Mouse (Mus musculus): ENCODE data around the gene Ift88. TPM values are rescaled to one million over a fixed set of nuclear protein-coding genes. Genes with fewer than 3 reads are reported as not detected.

The Ift88 gene
- polyA plus RNA-seq, 1 experiment = 0.58 TPM

GRCm38 (mm10) chr14:57547062-57547461, 123.2 kb downstream of the Ift88 start:
- Histone ChIP-seq H3K36me3 (ENCODE audit: control insufficient read depth, insufficient read depth, low read length) (peaks cover 7% of the 10 kb centered on the region), H3K27ac (ENCODE audit: insufficient read depth, low read depth, low read length) (no peak overlapping the region), H3K4me1 (ENCODE audit: control insufficient read depth, insufficient read depth, insufficient read length, low read length) (no peaks in the 10 kb centered on the region), H3K27me3 (ENCODE audit: control insufficient read depth, insufficient read depth, low read length) (no peaks in the 10 kb centered on the region), H3K4me3 (ENCODE audit: low read depth, low read length) (no peak overlapping the region)
- TF ChIP-seq CTCF (IDR thresholded peaks at IDR 0.05; ENCODE audit: extremely low read depth, insufficient read length, insufficient replicate concordance, low read depth, low read length) (no peak), POLR2A (IDR thresholded peaks at IDR 0.05; ENCODE audit: low read depth, low read length) (no peak)
- WGBS = 70% methylated on average over 5 of the region's 5 CpGs

- no peak for TF ChIP-seq POLR2A (IDR thresholded peaks at IDR 0.05; ENCODE audit: low read depth, low read length)
- TF ChIP-seq CTCF (IDR thresholded peaks at IDR 0.05; ENCODE audit: extremely low read depth, insufficient read length, insufficient replicate concordance, low read depth, low read length) = no peak
- Histone ChIP-seq H3K4me1 (ENCODE audit: control insufficient read depth, insufficient read depth, insufficient read length, low read length) (no peaks in the 10 kb centered on the region), H3K4me3 (ENCODE audit: low read depth, low read length) (no peak overlapping the region)
These were observed 129.1 kb downstream of the Ift88 start for GRCm38 (mm10) chr14:57552945-57553344.

DNA sequence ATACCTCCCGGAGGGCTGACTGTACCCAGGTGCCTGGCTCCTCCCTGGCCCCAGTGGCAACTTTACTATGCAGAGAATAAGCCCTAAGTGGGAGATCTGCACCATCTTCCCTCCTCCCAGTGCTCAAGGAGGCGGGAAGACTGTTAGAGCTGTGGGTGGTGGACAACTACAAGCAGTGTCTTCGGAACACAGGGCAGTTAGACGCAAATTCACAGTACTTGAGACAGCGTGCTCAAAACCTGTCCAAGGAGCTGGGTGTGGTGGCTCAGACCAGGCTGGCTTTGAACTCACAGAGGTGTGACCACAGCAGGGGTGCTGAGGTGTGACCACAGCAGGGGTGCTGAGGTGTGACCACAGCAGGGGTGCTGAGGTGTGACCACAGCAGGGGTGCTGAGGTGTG, 130.6 kb downstream of the Ift88 start:
- no peak overlapping the region for H3K27ac ChIP-seq (ENCODE audit: insufficient read depth, low read depth, low read length)
- H3K4me1 ChIP-seq (ENCODE audit: control insufficient read depth, insufficient read depth, insufficient read length, low read length) = no peaks in the 10 kb centered on the region
- H3K4me3 ChIP-seq (ENCODE audit: low read depth, low read length) = no peak overlapping the region
- H3K27me3 ChIP-seq (ENCODE audit: control insufficient read depth, insufficient read depth, low read length) = no peaks in the 10 kb centered on the region
- TF ChIP-seq CTCF (IDR thresholded peaks at IDR 0.05; ENCODE audit: extremely low read depth, insufficient read length, insufficient replicate concordance, low read depth, low read length) (no peak), POLR2A (IDR thresholded peaks at IDR 0.05; ENCODE audit: low read depth, low read length) (no peak)
- WGBS = 94% methylated on average over 5 of the region's 5 CpGs
- H3K36me3 ChIP-seq (ENCODE audit: control insufficient read depth, insufficient read depth, low read length) = peaks cover 7% of the 10 kb centered on the region

More at GRCm38 (mm10) chr14:57552945-57553344, 129.1 kb downstream of the Ift88 start:
- H3K36me3 ChIP-seq (ENCODE audit: control insufficient read depth, insufficient read depth, low read length) = peaks cover 7% of the 10 kb centered on the region
- no peak overlapping the region for H3K27ac ChIP-seq (ENCODE audit: insufficient read depth, low read depth, low read length)
- H3K27me3 ChIP-seq (ENCODE audit: control insufficient read depth, insufficient read depth, low read length) = no peaks in the 10 kb centered on the region

DNA sequence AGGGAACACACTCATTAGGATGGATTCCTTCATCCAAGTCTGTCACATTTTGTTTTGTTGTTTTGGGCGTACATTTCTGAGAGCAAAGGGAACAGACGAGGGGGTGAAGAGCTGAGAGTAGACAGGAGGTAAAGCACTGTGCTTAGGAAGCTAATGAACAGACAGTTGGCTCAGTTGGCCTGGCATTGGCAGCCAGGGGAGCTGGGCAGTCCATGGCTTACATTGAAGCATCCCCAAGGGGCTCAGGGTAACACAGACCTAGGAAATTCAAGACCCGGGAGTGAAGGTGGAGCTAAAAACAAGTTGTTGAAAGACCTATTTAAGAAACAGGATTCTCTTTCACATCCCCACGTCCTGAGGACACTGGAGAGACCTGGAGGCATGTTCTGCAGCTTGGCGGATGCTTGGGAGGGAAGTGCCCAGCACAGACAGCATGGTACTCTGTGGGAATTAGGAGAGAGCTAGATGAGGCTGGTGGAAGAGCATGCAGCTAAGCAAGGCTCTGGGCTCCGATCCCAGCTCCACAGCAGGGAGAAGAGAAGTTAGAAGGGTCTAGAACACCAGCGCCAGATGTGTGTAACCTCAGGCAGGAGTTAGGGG, 131.7 kb downstream of the Ift88 start:
- 92% methylated on average over 7 of the region's 7 CpGs for WGBS
- H3K4me1 ChIP-seq (ENCODE audit: control insufficient read depth, insufficient read depth, insufficient read length, low read length) = no peaks in the 10 kb centered on the region
- no peak overlapping the region for H3K27ac ChIP-seq (ENCODE audit: insufficient read depth, low read depth, low read length)
- H3K36me3 ChIP-seq (ENCODE audit: control insufficient read depth, insufficient read depth, low read length) = peaks cover 3% of the 10 kb centered on the region; the same call in 1 of the 2 replicates
- no peak overlapping the region for H3K4me3 ChIP-seq (ENCODE audit: low read depth, low read length)
- TF ChIP-seq POLR2A (IDR thresholded peaks at IDR 0.05; ENCODE audit: low read depth, low read length) (no peak), CTCF (IDR thresholded peaks at IDR 0.05; ENCODE audit: extremely low read depth, insufficient read length, insufficient replicate concordance, low read depth, low read length) (no peak)
- no peaks in the 10 kb centered on the region for H3K27me3 ChIP-seq (ENCODE audit: control insufficient read depth, insufficient read depth, low read length)

GRCm38 (mm10) chr14:57556922-57557321, 133.1 kb downstream of the Ift88 start:
- no peaks in the 10 kb centered on the region for H3K27me3 ChIP-seq (ENCODE audit: control insufficient read depth, insufficient read depth, low read length)
- peaks cover 3% of the 10 kb centered on the region; the same call in 1 of the 2 replicates for H3K36me3 ChIP-seq (ENCODE audit: control insufficient read depth, insufficient read depth, low read length)
- no peak overlapping the region for H3K4me3 ChIP-seq (ENCODE audit: low read depth, low read length)
- WGBS = 95% methylated on average over 1 of the region's 1 CpGs
- no peaks in the 10 kb centered on the region for H3K4me1 ChIP-seq (ENCODE audit: control insufficient read depth, insufficient read depth, insufficient read length, low read length)
- no peak for TF ChIP-seq CTCF (IDR thresholded peaks at IDR 0.05; ENCODE audit: extremely low read depth, insufficient read length, insufficient replicate concordance, low read depth, low read length)
- no peak for TF ChIP-seq POLR2A (IDR thresholded peaks at IDR 0.05; ENCODE audit: low read depth, low read length)
- H3K27ac ChIP-seq (ENCODE audit: insufficient read depth, low read depth, low read length) = no peak overlapping the region

GRCm38 (mm10) chr14:57565626-57566025, 141.8 kb downstream of the Ift88 start:
- no peaks in the 10 kb centered on the region for H3K27me3 ChIP-seq (ENCODE audit: control insufficient read depth, insufficient read depth, low read length)
- peaks cover 2% of the 10 kb centered on the region; the same call in 1 of the 2 replicates for H3K4me1 ChIP-seq (ENCODE audit: control insufficient read depth, insufficient read depth, insufficient read length, low read length)
- H3K4me3 ChIP-seq (ENCODE audit: low read depth, low read length) = no peak overlapping the region
- no peak overlapping the region for H3K27ac ChIP-seq (ENCODE audit: insufficient read depth, low read depth, low read length)
- 85% methylated on average over 6 of the region's 6 CpGs for WGBS
- TF ChIP-seq CTCF (IDR thresholded peaks at IDR 0.05; ENCODE audit: extremely low read depth, insufficient read length, insufficient replicate concordance, low read depth, low read length) (no peak), POLR2A (IDR thresholded peaks at IDR 0.05; ENCODE audit: low read depth, low read length) (no peak)
- no peaks in the 10 kb centered on the region for H3K36me3 ChIP-seq (ENCODE audit: control insufficient read depth, insufficient read depth, low read length)

Other genes starting within 250 kb of the Ift88 start
- gene Cryl1, start 25.5 kb upstream of the Ift88 start, polyA plus RNA-seq (2012; rRNA removed) = 124 and 167 TPM in 2 replicates
- 5.6 and 7.1 TPM in 2 replicates for gene Il17d, start 100.7 kb downstream of the Ift88 start, polyA plus RNA-seq (2012; rRNA removed)
- 3.0 and 3.8 TPM in 2 replicates for gene Eef1akmt1, start 147.6 kb downstream of the Ift88 start, polyA plus RNA-seq (2012; rRNA removed)
- 0.58 and 0.66 TPM in 2 replicates for gene Xpo4, start 241.4 kb downstream of the Ift88 start, polyA plus RNA-seq (2012; rRNA removed)